Mouse (Mus musculus): ENCODE measurements around the gene Hpse.

DNA sequence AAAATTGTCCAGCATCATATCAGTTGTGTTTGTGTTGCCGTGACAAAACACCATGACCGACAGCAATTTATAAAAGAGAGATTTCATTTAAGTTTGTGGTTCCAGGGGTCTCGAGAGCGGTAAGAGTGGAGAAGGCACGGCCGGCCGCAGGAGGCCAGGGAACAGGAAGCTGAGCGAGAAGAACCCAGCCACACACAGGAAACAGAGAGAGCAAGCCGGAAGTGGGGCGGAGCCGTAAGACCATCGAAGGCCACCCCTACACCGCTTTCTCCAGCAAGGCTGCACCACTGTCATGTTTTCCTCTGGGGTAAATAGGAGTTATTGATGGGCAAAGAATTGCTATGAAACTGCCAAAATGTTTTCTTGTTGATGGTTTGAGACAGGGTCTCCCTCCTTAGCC lies 9.2 kb upstream of the Hpse start:
- TF ChIP-seq TAL1 (IDR thresholded peaks at IDR 0.05; ENCODE audit: low read length) (no peak), GATA1 (IDR thresholded peaks at IDR 0.05; ENCODE audit: low read length) (no peak)

Data from erythroblast, embryonic 14.5 days (primary cell).